Mouse (Mus musculus) heart, embryonic 13.5 days (tissue): ENCODE data around the gene Fmnl2. TPM values are rescaled to one million over a fixed set of nuclear protein-coding genes. Genes with fewer than 3 reads are reported as not detected.
A peak's percentile ranks its signal among the peaks of the same experiment; 100 is the strongest.

Experiments used
- ATAC-seq: fragments of 200-750 bp; cut with Nextera tagmentation; 2 replicates; pipeline ENCODE4 v1.8.0; 2017; ENCODE audit warnings: moderate TSS enrichment; ENCODE audit not compliant: insufficient number of reproducible peaks, low FRiP score, low TSS enrichment; ENCODE audit errors: extremely low read depth
- H3K27ac ChIP-seq: fragments of 300-500 bp; sonication (generic); replicated peaks from 2 replicates; pipeline ENCODE4 v1.5.1; 2015; ENCODE audit warnings: moderate library complexity, mild to moderate bottlenecking, inconsistent platforms
- H3K27me3 ChIP-seq: fragments of 300-500 bp; sonication (generic); replicated peaks from 2 replicates; pipeline ENCODE4 v1.6.1; 2015; ENCODE audit warnings: mild to moderate bottlenecking, inconsistent platforms
- H3K36me3 ChIP-seq: fragments of 300-500 bp; sonication (generic); 2 replicates; pipeline ENCODE4 v1.6.1; 2015; ENCODE audit warnings: mild to moderate bottlenecking, inconsistent platforms
- H3K4me1 ChIP-seq: fragments of 300-500 bp; sonication (generic); 2 replicates; pipeline ENCODE4 v1.6.1; 2015; ENCODE audit warnings: inconsistent platforms
- H3K4me2 ChIP-seq: fragments of 300-500 bp; sonication (generic); 2 replicates; pipeline ENCODE4 v1.6.1; 2015; ENCODE audit warnings: inconsistent platforms, mild to moderate bottlenecking, moderate library complexity
- H3K4me3 ChIP-seq: fragments of 300-500 bp; sonication (generic); 2 replicates; pipeline ENCODE4 v1.5.1; 2015; ENCODE audit warnings: moderate library complexity, mild to moderate bottlenecking, inconsistent platforms
- H3K9ac ChIP-seq: fragments of 300-500 bp; sonication (generic); 2 replicates; pipeline ENCODE4 v1.6.1; 2015; ENCODE audit warnings: inconsistent platforms, mild to moderate bottlenecking, moderate library complexity
- H3K9me3 ChIP-seq: fragments of 300-500 bp; sonication (generic); 2 replicates; pipeline ENCODE4 v1.6.1; 2016; ENCODE audit warnings: inconsistent platforms
- WGBS: fragments of 180-500 bp; shearing (Covaris S2); methylation state at CpG from one replicate; pipeline ENCODE4 v1.1.7; 2015; ENCODE audit warnings: mixed read lengths; 5-methylcytosine and 5-hydroxymethylcytosine counted together
- polyA plus RNA-seq: library from polyadenylated mRNA; unstranded; fragments of >200 nt; fragmentation: Nextera tagmentation; extraction: Ambion mirVana; gene quantifications from 2 replicates; pipeline ENCODE4 v1.2.1, GENCODE M21; 2015

Gene Fmnl2
- polyA plus RNA-seq, 1 experiment from 2014 or later: 1.2 TPM

DNA sequence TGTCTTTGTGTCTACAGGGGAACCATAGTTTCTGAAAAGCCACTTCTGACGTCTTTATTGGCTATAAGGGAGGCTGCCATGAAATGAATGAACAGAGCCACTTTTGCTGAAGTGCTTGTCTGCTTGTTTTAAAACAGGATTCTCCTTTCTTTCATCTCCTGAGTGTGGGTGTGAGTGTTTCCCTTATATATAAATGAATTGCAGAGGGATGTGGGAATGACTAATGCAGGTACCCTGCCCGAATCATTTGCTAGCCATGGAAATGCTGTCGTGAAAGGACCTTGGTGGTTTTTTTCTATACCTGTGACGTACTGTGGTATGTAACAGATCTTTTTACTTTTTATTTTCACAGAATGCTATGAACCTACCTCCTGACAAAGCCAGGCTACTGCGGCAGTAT is 156.8 kb downstream of the Fmnl2 start:
- ATAC-seq: no peak
- no peak overlapping the region for H3K9ac ChIP-seq
- peaks cover 13% of the 10 kb centered on the region for H3K4me1 ChIP-seq
- no peaks in the 10 kb centered on the region for H3K9me3 ChIP-seq
- H3K27ac ChIP-seq: no peak overlapping the region
- H3K27me3 ChIP-seq: no peaks in the 10 kb centered on the region
- H3K4me2 ChIP-seq: no peak overlapping the region
- H3K36me3 ChIP-seq: no peaks in the 10 kb centered on the region
- WGBS: 85% methylated on average over 5 of the region's 5 CpGs
- no peak overlapping the region for H3K4me3 ChIP-seq

DNA sequence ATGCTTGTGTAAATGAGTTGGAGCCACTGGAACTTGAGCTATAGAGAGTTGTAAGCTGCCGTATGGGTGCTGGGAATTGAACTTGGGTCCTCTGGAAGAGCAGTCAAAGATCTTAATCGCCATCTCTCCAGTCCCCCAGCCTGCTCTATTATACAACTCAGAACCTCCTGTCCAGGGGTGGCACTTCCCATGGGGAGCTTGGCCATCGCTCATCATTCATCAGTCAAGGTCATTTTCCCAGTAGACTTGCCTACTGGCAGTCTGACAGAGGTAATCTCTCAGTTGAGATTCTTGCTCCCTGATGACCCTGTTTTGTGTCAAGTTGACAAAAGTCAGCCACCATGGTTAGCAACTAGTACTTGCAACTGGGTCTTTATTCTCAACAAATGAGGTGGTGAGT is 165.3 kb downstream of the Fmnl2 start:
- H3K4me2 ChIP-seq: no peak overlapping the region
- no peak overlapping the region for H3K27ac ChIP-seq
- H3K4me1 ChIP-seq: no peaks in the 10 kb centered on the region
- WGBS: 80% methylated on average over 3 of the region's 3 CpGs
- H3K36me3 ChIP-seq: no peaks in the 10 kb centered on the region
- no peak overlapping the region for H3K9ac ChIP-seq
- no peaks in the 10 kb centered on the region for H3K27me3 ChIP-seq
- H3K9me3 ChIP-seq: no peaks in the 10 kb centered on the region
- H3K4me3 ChIP-seq: no peak overlapping the region
- no peak for ATAC-seq

DNA sequence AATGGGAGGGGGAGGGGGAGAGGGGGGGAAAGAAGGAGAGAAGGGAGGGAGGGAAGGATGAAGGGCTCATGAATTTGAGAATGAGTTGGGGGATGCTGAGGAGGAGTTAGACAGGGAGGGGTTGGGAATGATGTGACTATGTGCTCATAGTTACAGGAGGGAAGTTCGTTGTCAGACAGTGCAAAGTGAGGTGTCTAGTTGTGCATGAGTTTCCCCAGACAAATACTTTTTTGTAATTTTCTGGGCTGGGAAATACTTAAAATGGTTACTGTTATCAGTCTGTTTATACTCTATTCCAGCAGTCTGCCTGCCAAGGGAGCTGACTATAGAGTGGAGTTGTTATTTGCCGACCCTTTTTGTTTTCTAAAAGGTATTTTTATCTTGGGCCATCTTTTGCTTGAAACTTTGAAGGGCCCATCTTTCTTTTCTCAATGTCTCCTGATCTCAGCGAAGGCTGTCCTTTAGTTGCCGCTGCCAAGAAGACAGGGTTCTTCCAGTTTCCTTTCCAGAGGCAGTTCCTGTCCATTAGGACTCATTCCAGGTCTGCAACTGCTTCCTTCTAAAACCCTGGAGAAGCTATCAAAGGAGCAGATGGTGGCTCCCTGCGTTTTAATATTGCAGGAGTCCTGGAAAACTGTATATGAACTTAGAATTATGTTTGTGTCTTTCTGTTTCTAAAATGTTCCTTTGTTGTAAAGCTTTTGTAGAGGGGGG is 168.6 kb downstream of the Fmnl2 start:
- whole genome bisulfite sequencing: 52% methylated on average over 5 of the region's 5 CpGs
- no peak overlapping the region for H3K9ac ChIP-seq
- H3K4me2 ChIP-seq: no peak overlapping the region
- ATAC-seq: no peak
- H3K27me3 ChIP-seq: no peaks in the 10 kb centered on the region
- H3K9me3 ChIP-seq: no peaks in the 10 kb centered on the region
- peaks cover 17% of the 10 kb centered on the region for H3K4me1 ChIP-seq
- H3K36me3 ChIP-seq: no peaks in the 10 kb centered on the region
- peak overlapping the region; percentile 30; the same call in 1 of the 2 replicates for H3K27ac ChIP-seq
- H3K4me3 ChIP-seq: no peak overlapping the region

DNA sequence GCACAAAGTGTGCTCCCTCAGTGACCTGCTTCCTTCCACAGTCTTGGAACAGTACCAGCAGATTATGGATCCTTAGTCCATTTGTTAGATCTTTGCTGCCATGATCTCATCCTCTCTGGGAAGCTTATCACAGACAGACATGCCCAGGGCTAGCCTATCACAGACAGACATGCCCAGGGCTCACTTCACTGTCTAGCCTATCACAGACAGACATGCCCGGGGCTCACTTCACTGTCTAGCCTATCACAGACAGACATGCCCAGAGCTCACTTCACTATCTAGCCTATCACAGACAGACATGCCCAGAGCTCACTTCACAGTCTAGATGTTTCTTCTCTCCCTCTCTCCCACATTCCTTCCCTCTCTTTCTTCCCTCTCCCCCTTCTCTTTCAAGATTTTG is 171.2 kb downstream of the Fmnl2 start:
- Histone ChIP-seq H3K9ac (no peak overlapping the region), H3K4me3 (no peak overlapping the region), H3K27me3 (no peaks in the 10 kb centered on the region), H3K27ac (no peak overlapping the region), H3K9me3 (no peaks in the 10 kb centered on the region), H3K4me2 (no peak overlapping the region), H3K4me1 (peaks cover 17% of the 10 kb centered on the region), H3K36me3 (no peaks in the 10 kb centered on the region)
- WGBS: 50% methylated on average over 1 of the region's 1 CpGs
- ATAC-seq: no peak

DNA sequence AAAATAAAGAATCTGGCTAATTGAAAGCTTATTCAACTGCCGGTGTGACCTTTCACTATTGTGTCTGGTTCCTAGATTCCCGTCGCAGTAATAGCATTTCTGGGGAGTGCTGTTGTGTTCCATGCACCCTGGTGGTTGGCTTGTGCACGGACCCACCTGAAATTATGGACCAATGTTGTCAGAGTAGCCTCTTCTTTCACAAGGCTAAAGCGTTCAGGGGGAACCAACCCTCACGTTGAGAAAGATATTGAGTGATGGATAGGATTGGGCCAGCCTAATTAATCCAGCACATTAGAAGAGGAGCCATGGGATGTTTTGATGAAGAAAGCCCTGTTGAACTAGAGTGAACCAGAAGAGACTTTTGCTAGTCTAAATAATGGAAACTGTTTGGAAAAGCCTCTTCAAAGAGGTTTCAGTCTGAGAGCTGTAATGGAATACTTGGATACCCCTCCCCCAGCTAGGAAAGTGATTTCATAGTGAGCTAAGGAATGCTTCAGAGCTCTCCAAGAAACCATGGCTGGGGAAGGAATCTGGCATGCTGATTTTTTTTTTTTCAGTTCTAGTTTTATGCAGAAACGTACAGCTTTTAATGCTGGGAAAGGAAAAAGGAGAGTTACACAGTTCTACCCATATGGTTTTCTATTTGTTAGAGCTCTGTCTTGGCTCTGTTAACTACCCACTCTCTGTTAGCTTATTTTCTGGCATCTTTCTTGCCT is 172.2 kb downstream of the Fmnl2 start:
- H3K9me3 ChIP-seq: no peaks in the 10 kb centered on the region
- peak overlapping the region; percentile 78 for H3K27ac ChIP-seq
- ATAC-seq: no peak
- no peaks in the 10 kb centered on the region for H3K27me3 ChIP-seq
- H3K4me2 ChIP-seq: no peak overlapping the region
- H3K4me3 ChIP-seq: no peak overlapping the region
- H3K4me1 ChIP-seq: peaks cover 17% of the 10 kb centered on the region
- H3K36me3 ChIP-seq: no peaks in the 10 kb centered on the region
- no peak overlapping the region for H3K9ac ChIP-seq
- whole genome bisulfite sequencing: 69% methylated on average over 7 of the region's 7 CpGs

DNA sequence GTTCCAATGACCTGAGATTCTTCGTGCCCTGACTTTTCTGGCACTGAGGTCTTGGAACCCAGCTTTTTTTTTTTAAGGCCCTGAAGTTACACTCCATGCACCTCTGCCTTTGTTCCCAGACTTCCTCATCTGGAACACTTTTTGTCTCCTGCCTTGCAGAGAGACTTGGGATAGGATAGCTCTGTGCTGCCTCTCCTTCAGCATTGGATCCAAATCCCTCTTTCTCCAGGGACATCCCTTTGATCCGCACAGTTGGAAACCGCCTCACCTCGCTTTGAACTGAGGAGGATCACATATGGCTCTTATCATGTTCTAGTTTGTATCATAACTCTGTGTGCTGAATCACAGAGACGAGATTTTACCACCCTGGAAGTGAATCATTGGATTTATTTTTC is 172.8 kb downstream of the Fmnl2 start:
- Histone ChIP-seq H3K4me3 (no peak overlapping the region), H3K4me2 (no peak overlapping the region), H3K4me1 (peaks cover 17% of the 10 kb centered on the region), H3K36me3 (no peaks in the 10 kb centered on the region), H3K27ac (peak overlapping the region; percentile 78), H3K9me3 (no peaks in the 10 kb centered on the region), H3K27me3 (no peaks in the 10 kb centered on the region), H3K9ac (no peak overlapping the region)
- no peak for ATAC-seq
- WGBS: 63% methylated on average over 5 of the region's 5 CpGs

DNA sequence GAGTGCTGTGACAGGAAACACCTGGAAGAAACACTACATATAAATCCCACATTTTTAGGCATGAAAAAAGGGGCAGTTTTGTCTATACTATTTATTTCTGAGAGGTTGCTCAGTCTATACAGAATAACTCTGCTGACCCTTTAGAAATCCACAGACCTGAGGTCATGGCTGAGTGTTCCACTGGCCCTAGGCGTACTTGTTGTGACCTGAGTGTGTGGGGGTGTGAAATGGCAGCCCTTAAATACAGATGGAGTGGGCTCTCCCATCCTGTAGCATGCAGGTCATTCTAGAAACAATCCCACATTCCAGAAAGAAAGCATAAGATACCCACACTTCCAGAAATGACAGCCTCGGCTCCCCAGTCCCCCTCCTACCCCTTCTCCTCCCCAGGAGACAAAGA is 180.6 kb downstream of the Fmnl2 start:
- Histone ChIP-seq H3K27ac (no peak overlapping the region), H3K27me3 (no peaks in the 10 kb centered on the region), H3K9ac (no peak overlapping the region), H3K4me3 (no peak overlapping the region), H3K4me1 (peaks cover 6% of the 10 kb centered on the region), H3K4me2 (no peak overlapping the region), H3K36me3 (no peaks in the 10 kb centered on the region), H3K9me3 (no peaks in the 10 kb centered on the region)
- WGBS: 48% methylated on average over 2 of the region's 2 CpGs
- no peak for ATAC-seq

DNA sequence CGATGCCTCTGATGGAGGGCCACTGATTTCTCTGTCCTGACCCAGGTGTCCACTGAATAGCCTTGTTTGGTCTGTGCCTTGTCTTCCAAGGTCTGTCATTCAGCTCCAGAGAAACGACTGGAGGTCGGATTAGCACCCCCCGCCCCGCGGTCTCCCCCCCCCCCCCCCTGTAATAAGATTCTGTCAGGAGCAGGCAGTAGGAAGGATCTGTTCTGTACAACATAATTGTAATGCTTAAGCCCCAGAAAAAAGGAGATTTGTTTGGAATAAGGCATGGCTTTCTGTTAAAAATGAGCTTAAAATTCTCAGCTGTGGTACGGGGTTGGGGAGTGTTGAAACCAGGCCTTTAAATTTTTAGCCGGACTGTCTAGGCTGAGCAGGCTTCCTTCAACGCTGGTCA is 181.1 kb downstream of the Fmnl2 start:
- H3K9ac ChIP-seq: no peak overlapping the region
- no peak overlapping the region for H3K27ac ChIP-seq
- H3K36me3 ChIP-seq: no peaks in the 10 kb centered on the region
- no peaks in the 10 kb centered on the region for H3K27me3 ChIP-seq
- H3K4me1 ChIP-seq: peaks cover 6% of the 10 kb centered on the region
- H3K4me2 ChIP-seq: no peak overlapping the region
- ATAC-seq: no peak
- 66% methylated on average over 9 of the region's 9 CpGs for WGBS
- no peaks in the 10 kb centered on the region for H3K9me3 ChIP-seq
- no peak overlapping the region for H3K4me3 ChIP-seq

DNA sequence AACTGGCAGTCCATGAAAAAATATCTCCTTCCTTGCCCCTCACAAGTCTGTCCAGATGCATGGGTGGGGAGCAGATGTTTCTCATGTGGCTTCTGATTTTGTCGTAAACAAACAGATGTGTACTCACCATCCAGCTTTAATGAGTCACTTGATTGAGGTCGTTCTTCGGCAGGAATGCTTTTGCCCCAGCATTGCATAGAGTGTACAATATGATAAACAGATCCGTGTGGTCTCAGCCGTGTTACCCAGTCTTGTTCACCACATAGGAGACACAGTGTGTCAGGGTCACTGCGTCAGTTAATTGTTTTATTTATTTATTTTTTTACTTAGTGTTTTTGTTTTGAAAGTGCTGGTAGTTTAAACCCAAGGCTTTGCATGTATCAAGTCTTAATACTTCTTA is 189.4 kb downstream of the Fmnl2 start:
- no peaks in the 10 kb centered on the region for H3K27me3 ChIP-seq
- ATAC-seq: no peak
- H3K36me3 ChIP-seq: no peaks in the 10 kb centered on the region
- WGBS: 77% methylated on average over 6 of the region's 6 CpGs
- H3K9me3 ChIP-seq: no peaks in the 10 kb centered on the region
- no peak overlapping the region for H3K4me2 ChIP-seq
- no peak overlapping the region for H3K27ac ChIP-seq
- peaks cover 6% of the 10 kb centered on the region for H3K4me1 ChIP-seq
- no peak overlapping the region for H3K9ac ChIP-seq
- no peak overlapping the region for H3K4me3 ChIP-seq

DNA sequence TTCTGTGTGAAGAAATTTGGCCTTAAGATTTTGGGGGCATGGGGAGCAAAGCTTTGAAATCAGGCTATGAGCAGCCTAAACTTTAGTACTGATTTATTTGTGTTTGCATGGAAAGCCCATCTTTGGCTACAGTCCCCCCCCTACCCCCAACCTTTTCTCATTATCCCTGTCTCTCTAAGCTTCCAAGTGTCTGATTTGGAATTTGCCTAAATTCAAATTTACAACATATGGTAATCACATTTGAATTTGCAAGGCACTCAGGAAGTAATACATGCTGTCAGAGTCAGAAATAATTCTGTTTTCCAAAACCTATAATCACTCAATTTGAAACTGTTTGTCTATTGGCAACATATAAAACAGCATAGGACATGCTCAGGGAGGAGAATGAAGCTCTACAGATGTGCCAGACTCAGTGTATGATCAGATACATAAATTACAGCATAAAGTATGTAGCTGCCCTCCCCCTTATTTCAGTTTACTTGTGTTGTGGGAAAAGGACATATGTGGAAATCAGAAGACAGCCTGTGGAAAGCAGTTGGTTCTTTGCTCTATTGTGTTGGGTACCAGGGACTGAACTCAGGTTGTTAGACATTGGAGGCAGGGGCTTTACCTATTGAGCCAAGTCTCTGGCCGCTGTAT is 190.2 kb downstream of the Fmnl2 start:
- H3K36me3 ChIP-seq: no peaks in the 10 kb centered on the region
- H3K4me2 ChIP-seq: no peak overlapping the region
- no peak overlapping the region for H3K9ac ChIP-seq
- no peak overlapping the region for H3K27ac ChIP-seq
- ATAC-seq: no peak
- H3K4me3 ChIP-seq: no peak overlapping the region
- H3K27me3 ChIP-seq: no peaks in the 10 kb centered on the region
- no peaks in the 10 kb centered on the region for H3K4me1 ChIP-seq
- 87% methylated on average over 1 of the region's 1 CpGs for WGBS
- H3K9me3 ChIP-seq: no peaks in the 10 kb centered on the region

DNA sequence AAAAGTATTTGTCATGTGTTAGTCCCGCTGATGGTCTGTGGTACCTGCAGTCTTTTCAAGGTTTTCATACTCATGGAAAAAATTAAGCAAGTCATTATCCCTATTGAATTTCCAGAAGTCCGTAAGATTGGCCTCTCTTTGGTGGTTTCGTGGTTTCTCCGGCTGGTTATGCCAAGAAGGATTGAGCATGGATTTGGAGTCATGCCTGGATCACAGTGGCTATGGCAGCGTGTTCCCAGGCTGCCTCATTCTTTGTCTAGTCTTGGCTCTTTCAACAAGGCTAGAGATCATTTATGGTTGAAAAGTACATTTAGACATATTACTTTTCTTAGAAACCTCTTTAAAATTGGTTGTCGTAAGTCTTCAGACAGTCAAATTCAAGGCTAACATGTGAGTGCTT is 192.7 kb downstream of the Fmnl2 start:
- Histone ChIP-seq H3K4me3 (no peak overlapping the region), H3K4me2 (no peak overlapping the region), H3K36me3 (no peaks in the 10 kb centered on the region), H3K27me3 (no peaks in the 10 kb centered on the region), H3K4me1 (no peaks in the 10 kb centered on the region), H3K9ac (no peak overlapping the region), H3K9me3 (no peaks in the 10 kb centered on the region), H3K27ac (no peak overlapping the region)
- 86% methylated on average over 6 of the region's 6 CpGs for WGBS
- no peak for ATAC-seq
